Mouse (Mus musculus) NIH3T3 (cell line): Measurements from ENCODE around the gene Ccdc181.
"Not testable (repeated sequence)": the region's sequence is repeated elsewhere in the genome, so short reads cannot be mapped to it uniquely, and the experiment has no call there.

Experiments used
- DNase-seq: peaks from one replicate; pipeline ENCODE4 v3.0.0-alpha.2; 2012; ENCODE audit warnings: low read depth

The Ccdc181 gene

DNA sequence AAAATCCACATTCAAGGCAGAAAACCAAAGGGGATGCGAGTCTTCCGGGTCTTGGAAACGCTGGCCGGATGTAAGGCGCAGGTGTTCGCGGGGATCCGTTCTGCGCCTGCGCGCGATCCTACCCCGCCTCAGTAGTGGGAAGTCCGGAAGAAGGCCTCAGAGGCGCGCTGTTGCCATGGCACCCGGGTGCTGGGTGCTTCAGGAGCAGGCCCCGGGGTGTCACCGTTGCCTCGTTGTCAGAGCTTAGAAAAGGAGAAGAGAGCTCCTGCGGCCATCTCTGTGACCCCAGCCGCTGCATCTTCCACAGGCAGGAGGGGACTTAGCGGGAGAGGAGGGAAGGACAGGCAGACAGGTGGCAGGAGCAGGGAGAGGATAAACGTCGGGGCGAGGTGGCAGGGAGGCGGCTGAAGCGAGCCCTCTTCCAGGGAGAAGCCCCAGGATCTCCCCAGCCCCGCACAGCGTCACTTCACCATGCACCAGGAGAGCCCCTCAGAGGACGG is at the start of gene Ccdc181:
Ccdc181 (plus strand) TSS at position 131 of the 500 bp plus-strand sequence.
- DNase-seq = peak; percentile 93

DNA sequence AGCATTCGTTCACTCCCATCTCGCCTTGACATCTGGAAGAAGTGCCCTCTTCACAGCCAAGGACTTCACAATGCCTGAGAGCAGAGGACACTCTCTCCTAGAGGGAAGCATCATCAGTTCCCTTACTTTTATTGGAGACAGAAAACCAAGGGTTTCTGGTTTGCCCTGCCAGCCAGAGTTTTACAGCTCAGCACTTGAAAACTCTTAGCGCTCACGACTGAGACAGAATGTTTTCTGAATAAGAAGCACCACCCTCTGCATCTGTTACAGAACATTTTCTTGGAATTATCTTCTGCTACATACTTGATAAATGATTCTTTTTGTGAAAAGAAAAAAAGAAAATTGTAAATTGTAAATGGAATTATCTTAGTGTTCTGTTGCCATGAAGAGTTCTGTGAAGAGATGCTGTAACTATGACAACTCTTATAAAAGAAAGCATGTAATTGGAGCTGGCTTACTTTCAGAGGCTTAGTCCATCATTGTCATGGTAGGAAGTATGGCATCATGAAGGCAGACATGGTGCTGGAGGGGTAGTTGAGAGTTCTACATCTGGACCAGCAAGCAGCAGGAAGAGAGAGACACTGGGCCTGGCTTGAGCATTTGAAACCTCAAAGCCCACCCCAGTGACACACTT is 43.3 kb upstream of the Ccdc181 start:
- DNase-seq = not testable (repeated sequence)

DNA sequence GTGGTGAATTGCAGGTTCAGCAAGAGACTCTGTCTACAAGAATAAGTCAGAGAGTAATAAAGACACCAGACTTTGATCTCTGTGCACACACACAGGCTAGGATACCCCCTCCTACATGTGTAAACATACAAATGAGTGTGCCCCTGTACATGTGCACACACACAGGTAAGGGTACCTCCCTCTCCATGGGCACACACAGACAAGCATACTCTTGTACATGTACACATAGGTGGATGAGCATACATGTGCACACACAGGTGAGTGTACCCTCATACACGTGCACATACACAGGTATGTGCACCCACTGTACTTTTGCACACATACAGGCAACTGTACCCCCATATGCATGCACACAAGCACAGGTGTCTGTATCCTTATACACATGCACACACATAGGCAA is 41.9 kb upstream of the Ccdc181 start:
- DNase-seq = no peak

DNA sequence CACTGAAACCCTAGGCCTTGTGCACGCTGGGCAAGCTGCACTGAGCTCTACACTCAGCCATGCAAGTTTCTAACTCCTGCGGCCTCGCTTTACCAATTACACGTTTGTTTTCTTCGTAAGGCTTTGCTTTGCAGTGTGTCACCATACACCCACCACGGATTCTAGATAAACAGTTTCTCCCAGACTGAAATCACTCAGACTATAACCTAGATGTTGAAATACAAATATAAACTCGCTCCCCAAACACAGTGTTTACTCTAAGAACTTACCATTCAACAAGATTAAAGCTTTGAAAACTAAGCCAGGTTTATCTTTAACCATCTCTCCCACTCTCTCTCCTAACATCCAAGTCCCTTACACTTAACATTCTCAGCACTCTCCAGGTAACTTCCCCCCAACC is 40.3 kb upstream of the Ccdc181 start:
- no peak for DNase-seq

DNA sequence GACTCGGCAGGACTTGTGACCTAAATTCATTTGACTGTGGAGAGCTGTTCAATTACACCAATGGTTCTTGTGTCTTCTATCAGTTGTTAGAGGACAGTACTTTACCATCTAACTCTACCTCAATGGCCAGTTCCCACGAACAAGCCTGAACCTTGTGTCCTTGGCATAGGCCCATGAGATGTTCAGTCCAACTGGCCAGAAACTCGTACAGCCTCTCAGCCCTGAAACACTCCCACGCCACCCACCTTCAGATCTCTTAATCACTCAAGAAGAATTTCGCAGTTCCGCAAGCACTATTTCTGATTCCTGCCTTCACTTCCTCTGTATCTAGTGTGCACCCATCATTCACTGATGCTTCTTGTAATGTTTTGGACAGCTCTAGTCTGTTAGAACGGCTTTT is 39.3 kb upstream of the Ccdc181 start:
- no peak for DNase-seq

DNA sequence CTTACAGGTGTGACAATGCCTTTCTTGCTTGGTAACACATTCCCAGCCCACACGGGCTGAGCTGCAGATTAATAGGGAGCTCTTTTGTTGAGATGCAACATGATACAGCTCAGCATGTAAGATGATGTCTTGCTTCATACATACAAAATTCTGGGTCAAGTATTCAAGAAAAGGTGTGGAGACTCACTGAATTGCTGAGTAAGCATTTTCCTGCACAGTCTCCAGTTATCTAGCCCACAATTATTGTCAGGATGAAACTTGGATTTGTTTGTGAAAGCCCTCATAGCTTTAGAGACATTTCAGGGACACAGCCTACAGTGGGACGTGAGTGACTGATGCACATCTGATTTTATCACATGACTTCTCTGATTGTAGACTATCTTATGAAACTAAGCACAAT is 33.9 kb upstream of the Ccdc181 start:
- DNase-seq = no peak

DNA sequence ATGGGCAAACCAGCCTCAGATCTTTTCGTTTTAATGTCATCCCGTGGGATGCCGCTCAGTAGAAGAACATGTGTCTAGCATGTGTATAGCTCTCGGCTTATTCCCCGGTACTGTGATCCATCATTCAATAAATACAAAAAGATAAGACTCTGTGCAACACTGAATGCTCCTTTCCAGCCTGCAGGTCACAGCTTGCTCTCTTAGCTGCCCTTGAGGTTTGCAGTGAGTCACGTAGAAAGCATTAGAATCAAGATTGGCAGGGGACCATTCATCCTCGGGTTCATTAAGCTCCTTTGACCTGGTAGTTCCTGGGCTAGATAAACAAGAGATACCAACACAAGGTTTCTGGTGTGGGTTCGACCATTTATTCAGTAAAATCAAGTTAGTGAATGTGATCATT is 32.6 kb upstream of the Ccdc181 start:
- DNase-seq = peak; percentile 59

DNA sequence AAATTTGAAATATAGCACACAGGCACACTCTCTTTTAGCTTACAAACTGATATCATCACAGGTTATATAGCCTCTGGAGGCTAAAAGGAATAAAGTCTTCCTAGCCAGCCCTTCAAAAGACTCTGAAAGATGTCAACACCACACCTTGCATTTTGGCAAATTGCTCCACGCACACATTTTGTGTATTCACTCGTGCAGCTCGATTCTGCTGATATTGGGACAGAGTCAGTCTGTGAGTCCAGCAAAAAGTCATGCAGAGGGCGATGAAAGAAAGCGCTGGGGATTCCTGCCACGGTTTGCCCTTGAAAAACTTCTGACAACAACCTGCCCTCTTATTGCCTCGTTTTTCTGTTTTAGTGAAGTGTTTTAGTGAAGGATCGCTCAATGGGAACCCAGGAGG is 27.9 kb upstream of the Ccdc181 start:
- DNase-seq = no peak

DNA sequence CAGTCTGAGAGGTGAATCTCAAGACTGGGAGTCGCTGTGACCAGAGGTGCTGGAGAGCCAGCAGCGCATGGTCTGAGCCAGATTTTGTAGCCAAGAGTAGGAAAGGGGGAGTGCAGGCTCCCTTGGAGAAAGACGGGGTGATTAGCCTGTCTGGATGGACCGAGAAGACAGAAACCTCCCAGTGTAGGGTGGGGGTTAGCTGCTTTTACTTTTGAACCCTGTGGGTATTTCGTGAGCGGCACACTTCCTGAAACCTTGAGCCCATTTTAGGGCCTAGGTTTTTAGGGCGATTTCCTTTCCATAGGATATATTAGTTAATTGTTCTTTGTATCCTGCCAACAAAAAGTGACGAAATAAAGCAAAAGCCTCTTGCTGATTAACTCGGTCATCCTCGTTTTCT is 27.4 kb upstream of the Ccdc181 start:
- DNase-seq = peak; percentile 60

DNA sequence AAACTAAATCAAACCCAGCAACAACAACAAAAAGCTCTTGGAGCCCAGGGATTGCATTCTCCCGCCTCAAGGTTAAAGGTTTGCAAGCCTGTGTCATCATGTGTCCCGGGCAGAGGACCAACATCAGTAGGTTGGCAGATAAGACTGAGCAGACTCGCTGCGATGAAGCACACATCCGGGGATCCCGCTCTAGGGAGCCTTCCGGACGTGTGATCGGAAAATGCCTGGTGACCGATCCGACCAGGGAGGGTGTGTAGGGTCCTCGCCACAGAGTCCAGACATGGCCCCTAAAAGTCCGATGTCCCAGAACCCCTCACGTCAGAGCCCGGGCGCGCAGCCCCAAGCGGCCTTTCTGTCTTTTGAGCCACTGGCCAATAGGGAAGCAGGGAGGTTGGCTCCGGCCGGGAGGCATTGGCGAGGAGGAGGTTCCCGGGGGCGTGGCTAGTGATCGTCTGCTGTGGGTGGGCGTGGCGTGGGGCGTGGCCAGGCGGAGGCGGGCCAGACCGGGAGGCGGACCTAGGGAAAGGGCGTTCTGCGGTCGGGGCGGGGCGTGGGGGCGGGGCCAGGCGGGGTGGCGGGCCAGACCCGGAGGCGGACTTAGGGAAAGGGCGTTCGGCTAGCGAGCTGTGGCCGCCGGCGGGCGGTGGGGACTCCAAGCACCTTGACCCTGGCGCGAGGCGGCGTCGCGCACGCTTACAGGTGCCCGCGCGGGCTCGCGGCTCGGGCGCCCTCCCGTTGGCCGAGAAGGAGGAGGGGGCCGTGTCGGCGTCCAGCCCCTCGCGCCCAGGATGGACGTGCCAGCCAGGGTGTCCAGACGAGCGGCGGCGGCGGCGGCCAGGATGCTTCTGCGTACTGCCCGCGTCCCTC is 26.7 kb upstream of the Ccdc181 start, which contains the start of gene Slc19a2:
Slc19a2 (plus strand) TSS at position 582 of the 867 bp plus-strand sequence.
- DNase-seq = peak; percentile 99

DNA sequence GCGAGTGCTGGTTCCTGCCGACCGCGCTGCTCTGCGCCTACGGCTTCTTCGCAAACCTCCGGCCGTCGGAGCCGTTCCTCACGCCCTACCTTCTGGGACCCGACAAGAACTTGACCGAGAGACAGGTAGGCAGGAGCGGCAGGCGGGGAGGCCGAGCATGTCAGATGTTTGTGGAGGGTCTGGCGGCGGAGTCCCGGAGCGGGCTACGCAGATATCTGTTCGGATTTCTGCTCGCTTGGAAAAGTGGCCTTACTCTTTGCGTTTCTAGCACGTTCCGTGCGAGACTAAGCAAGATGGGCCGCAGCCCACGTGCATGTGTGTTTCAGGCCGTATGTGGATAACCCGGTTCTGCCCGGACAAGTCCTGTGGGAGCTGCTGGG is 26.1 kb upstream of the Ccdc181 start:
- peak; percentile 56 for DNase-seq

DNA sequence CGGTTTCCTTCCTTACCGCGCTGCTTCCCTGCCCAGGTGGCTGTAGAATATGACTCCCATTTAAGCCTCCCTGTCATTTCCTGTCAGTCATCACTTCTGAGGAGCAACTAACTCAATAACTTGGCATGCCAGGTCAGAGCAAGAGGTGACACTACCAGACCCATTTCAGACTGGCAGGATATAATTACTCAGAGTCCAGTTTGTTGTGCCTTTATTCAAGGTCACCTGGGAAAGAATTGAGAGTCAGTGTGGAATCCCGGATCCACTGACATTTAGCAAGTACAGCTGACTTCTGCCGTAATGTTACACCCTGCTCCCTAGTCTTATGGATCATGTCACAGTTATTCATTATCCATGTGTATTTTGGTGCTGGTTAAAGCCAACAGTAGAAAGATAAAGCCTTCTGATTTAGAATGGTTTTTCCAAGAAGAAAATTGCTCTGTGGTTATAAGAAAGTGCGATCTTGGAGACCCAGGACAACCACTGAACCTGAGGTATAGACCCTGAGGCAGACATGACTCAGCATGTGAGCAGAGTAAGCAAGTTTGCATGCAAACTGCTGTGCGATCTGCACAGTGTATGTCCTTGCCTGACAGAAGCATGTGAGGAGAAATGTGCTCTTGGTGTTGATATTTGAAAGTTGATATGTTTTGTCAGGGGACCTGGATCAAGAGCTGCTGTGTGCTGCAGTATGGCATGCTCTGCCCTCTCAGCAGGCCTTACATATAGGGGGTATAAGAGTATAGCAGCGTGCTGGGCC is 24.8 kb upstream of the Ccdc181 start:
- peak; percentile 68 for DNase-seq

DNA sequence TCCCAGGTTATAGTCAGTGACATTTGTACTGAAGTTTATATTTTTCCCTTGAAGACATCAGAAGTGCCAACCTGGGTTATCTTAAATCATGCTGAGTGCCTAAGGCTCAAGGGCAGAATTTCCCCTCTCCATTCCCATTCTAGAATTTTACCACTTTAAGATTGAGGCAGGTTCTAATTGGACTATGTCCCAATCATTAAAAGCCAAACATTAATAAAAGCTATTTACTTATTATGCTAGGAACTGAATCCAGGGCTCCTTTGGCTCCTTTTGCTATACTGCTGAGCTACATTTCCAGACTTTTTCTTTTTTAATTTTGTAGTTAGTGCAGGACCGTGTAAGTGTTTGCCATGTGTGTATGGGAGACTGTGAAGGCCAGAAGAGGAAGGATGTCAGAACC is 23.9 kb upstream of the Ccdc181 start:
- no peak for DNase-seq

DNA sequence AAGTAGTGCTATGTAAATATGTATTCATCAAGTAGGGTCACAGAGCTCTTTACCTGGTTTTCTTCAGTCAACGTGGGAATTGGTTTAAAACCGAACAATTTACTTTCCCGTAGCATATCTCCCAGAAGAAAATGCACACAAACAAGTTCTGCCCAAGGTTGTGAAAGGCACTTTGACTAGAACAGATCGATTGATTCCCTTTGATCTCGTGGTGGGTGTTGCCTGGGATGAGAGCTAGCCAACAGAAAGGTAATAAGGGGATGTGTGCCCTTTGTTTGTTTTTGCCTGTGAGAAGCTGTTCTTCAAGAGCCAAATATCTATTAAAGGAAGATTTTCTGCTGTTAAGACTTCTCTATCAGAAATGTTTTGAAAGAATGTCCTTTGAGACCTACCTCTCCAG is 22.8 kb upstream of the Ccdc181 start:
- DNase-seq = no peak

DNA sequence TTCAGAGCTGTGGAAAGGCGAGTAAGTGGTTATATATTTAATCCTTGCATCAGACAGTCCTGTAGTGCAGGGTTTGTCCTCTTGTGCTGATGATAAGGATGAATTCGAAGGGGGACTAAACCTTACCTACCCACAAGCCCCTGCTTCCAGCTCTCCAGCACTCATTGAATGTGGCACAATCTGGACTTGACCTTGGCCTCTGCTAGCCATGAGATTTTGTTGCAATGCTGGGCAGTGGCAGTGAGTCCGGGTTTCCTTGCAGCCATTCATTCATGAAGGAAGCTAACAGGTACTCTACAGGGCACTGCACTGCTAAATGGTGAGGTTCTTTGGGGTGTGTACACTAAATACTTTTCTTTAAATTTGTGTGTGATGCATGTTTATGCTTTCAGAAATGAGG is 20.5 kb upstream of the Ccdc181 start:
- no peak for DNase-seq

DNA sequence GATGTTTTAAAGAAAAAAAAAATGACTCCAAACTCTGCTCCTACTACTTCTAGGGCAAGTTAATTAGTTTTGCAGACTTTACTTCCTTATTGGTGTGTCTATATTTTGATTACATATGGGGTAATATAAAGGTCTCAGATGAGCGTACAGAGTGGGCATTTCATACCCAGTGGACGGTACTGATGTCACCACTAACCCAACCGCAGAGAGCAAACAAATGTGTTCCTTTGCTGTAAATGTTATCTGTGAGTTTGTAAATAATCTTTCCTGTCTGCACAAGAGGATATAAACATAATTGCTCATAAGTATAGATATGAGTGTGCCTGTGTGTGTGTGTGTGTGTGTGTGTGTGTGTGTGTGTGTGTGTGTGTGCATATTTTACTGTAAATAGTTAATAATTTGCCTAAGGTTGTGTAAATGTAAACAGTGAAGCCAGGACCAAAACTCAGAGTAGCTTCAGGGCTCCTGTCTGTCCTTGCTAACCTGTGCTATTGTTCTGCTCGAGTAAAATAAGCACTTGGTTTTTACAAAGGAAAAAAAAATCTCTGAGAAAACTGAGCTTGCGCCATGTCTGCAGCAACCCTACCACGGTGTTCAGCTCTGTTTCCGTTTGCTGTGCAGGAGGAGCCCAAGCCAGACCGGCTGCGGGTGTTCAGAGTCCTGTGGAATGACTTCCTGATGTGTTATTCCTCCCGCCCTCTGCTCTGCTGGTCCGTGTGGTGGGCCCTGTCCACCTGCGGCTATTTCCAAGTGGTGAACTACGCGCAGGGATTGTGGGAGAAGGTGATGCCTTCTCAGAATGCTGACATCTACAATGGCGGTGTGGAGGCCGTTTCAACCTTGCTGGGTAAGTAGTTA is 15.0 kb upstream of the Ccdc181 start:
- no peak for DNase-seq

DNA sequence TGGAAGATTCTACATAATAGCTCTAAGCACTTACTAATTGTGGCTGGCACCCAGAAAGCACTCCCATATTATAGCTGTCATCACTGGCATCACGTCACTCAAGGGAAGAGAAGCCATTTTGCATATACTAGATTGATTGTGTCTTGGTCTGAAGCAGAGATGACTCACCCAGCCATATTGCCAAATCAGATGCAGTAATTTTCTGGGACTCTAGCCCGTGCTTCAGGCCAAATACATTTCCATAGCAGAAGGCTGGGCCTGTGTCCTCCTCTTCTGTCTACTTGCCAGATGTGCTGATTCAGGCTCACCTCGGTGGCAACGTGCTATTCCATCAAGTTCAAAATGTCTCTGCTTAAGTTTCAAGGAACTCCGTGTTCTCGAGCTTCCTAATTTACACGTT is 13.8 kb upstream of the Ccdc181 start:
- DNase-seq = peak; percentile 98

DNA sequence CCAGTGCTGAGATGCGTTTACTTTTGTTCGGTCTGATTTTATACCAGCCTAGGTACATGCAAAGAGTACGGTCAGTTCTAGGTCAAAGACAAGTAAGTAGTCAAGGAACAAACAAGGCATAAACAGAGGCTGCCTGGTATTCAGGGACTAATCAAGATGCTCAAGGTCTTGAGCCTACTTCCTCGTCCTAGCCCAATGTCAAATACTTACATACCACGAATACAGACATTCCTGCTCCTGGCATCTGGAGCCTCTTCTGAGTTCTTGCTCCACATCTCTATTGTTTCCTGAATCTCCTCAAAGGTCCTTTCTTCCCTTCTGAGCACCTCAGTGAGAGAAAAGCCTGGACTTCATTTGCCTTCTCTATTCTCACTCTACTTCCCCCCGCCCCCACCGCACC is 4.4 kb upstream of the Ccdc181 start:
- no peak for DNase-seq

DNA sequence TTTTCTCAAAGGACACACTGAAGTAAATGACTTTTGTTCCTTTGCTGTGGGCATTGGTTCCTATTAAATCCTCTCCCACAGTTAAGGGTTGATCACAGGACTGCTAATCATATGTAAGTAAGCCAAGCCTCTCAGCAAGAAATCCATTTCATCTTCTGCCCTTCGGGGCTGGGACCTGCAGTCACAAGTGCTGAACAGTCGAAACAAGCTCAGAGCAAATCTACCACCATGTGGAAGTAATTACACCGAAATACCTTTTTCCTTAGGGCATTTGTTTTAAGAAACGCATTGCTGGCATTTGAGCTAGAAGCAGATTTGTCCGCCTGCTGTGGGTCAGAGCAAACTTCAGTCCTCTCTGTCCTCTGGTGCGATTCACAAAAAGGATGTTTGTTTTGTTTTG is 1.7 kb upstream of the Ccdc181 start:
- peak; percentile 81 for DNase-seq

DNA sequence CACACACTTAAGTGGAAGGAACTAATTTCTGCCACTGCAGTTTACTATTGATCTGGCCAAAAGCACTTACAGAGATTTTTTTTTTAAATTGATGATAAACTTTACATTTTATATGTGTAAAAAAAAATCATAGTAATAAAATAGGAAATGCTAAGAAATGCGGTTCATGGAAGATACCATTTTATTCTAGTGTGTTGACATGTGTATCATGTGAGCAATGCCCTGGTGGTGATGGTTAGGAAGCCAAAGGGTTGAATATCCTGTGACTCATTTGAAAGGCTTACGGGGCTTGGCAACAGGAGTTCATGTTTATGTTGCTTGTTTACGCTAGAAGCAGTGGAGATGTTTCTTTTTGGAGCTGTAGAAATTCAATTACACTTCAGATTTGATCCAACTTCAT is 1.2 kb downstream of the Ccdc181 start:
- peak; percentile 70 for DNase-seq

DNA sequence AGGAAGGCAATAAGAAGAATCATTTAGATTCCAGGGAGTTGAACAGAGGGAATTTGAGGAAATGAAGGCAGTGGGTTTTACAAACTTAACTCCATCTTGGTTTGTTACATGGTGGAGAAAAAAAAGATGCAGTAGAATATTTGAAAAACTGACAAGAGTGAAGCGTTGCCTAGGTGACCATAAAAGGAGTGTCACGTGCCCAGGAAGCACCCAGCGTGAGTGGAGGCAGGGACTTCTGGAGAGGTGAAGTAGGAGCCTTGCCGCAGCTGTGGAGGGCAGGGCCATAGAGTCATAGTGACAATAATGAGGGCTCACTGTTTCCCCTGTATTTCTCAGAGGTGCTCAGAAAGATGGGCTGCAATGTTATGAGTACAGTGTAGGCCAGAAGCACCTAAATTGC is 3.9 kb downstream of the Ccdc181 start:
- DNase-seq = no peak

DNA sequence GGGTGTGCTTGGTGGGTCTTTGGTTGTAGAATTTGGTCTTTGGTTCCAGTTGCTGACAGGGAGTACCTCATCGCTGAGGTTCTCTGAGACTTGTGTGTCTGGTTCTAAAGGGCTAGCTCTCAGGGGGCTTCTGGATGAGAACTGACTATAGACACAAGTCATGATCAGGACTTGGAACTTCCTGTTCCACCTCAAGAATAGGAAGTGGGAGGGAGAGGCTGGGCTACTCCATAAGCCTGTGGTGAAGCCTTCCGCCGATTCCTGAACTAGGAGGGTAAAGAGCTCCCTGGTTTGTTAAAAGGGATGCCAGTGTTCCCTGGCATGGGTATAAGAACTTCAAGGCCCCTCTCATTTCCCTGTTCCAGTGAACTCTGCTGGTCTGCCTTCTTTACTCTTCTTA is 8.6 kb downstream of the Ccdc181 start:
- no peak for DNase-seq
